Mouse (Mus musculus) forebrain, embryonic 11.5 days (tissue): Measurements from ENCODE around the gene Gnptab. TPM values are rescaled to one million over a fixed set of nuclear protein-coding genes. Genes with fewer than 3 reads are reported as not detected.

Source experiments
- ATAC-seq: fragments of 200-750 bp; cut with Nextera tagmentation; replicated peaks from 2 replicates; pipeline ENCODE4 v1.8.0; 2017; ENCODE audit warnings: moderate TSS enrichment; ENCODE audit not compliant: low FRiP score
- DNase-seq: peaks from one replicate; pipeline ENCODE4 v3.0.0-alpha.2; 2017; ENCODE audit warnings: low spot score
- H3K27ac ChIP-seq: fragments of 300-500 bp; sonication (generic); 2 replicates; pipeline ENCODE4 v1.5.1; 2014; ENCODE audit warnings: low read depth, low read length
- H3K27me3 ChIP-seq: fragments of 300-500 bp; sonication (generic); 2 replicates; pipeline ENCODE4 v1.6.1; 2014; ENCODE audit warnings: mild to moderate bottlenecking, low read length, mixed read lengths; ENCODE audit not compliant: control insufficient read depth, insufficient read depth
- H3K36me3 ChIP-seq: fragments of 300-500 bp; sonication (generic); 2 replicates; pipeline ENCODE4 v1.6.1; 2014; ENCODE audit warnings: mild to moderate bottlenecking, low read length, moderate library complexity, mixed read lengths; ENCODE audit not compliant: control insufficient read depth, insufficient read depth
- H3K4me1 ChIP-seq: fragments of 300-500 bp; sonication (generic); replicated peaks from 2 replicates; pipeline ENCODE4 v1.6.1; 2014; ENCODE audit warnings: low read length, mixed read lengths; ENCODE audit not compliant: control insufficient read depth, insufficient read depth
- H3K4me2 ChIP-seq: fragments of 300-500 bp; sonication (generic); 2 replicates; pipeline ENCODE4 v1.6.1; 2014; ENCODE audit warnings: low read depth, mild to moderate bottlenecking, low read length, moderate library complexity, mixed read lengths; ENCODE audit not compliant: severe bottlenecking
- H3K4me3 ChIP-seq: fragments of 300-500 bp; sonication (generic); 2 replicates; pipeline ENCODE4 v1.5.1; 2014; ENCODE audit warnings: low read depth, low read length
- H3K9ac ChIP-seq: fragments of 300-500 bp; sonication (generic); 2 replicates; pipeline ENCODE4 v1.6.1; 2014; ENCODE audit warnings: low read length
- H3K9me3 ChIP-seq: fragments of 300-500 bp; sonication (generic); 2 replicates; pipeline ENCODE4 v1.6.1; 2016; ENCODE audit warnings: low read length, mixed read lengths; ENCODE audit not compliant: control insufficient read depth
- WGBS: fragments of 180-500 bp; shearing (Covaris S2); extraction: QIAGEN DNeasy Blood & Tissue Kit; methylation state at CpG from one replicate; pipeline ENCODE4 v1.1.7; 2014; 5-methylcytosine and 5-hydroxymethylcytosine counted together
- polyA plus RNA-seq: library from polyadenylated mRNA; unstranded; fragments of >200 nt; fragmentation: Nextera tagmentation; extraction: Ambion mirVana; gene quantifications from 2 replicates; pipeline ENCODE4 v1.2.1, GENCODE M21; 2014

Gene Gnptab
- polyA plus RNA-seq, result 11.8 and 12.8 TPM in 2 replicates

DNA sequence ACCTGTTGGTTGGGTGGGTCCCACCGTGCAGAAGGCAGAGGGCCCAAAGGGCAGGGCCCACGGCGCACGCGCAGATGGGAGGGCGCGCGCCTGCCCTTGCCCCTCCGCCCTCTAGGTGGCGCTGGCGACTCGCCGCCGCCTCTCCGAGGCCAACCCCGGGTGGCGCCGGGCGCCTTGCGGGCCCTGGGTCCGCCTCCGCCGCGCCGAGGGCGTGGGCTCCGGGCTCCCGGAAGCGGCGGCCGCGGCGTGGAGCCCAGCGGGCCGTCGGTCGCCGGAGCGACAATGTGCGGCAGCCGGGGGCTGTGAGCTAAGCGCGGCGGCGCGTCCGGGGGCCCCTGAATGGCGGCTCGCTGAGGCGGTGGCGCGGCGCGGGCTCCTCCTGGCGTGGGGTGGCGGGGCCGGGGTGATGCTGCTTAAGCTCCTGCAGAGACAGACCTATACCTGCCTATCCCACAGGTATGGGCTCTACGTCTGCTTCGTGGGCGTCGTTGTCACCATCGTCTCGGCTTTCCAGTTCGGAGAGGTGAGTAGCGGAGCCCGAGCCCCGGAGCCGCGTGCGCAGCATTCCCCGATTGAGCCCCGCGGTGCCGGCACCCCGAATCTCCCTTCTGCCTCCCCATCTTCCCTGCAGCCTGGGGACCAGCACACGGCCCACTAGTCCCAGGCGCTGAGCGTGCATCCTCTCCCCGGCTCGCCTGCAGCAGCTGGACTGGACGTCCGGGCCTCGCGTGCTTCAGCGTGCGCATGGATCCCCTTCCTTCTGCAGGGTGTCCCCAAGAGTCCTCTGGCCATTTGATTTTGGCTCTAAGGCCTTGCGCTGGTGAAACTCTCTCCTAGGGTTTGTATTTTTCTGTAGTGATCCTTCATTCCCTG is at the start of gene Gnptab, which contains the start of gene Dram1:
Gene Gnptab, plus strand, starts transcription at position 120 of the 873 bp plus-strand sequence.
Gene Dram1, minus strand, starts transcription at position 68 of the 873 bp plus-strand sequence.
- no peak within 1 kb of the TSS for H3K27ac ChIP-seq
- H3K36me3 ChIP-seq, result no peaks in the 10 kb centered on the region
- ATAC-seq (peak; percentile 90), DNase-seq (peak; percentile 93)
- peak within 1 kb of the TSS; percentile 62 for H3K9ac ChIP-seq
- H3K4me2 ChIP-seq, result peak within 1 kb of the TSS; percentile 94
- no peaks in the 10 kb centered on the region for H3K9me3 ChIP-seq
- peak within 1 kb of the TSS; percentile 58 for H3K4me3 ChIP-seq
- no peaks in the 10 kb centered on the region for H3K27me3 ChIP-seq
- H3K4me1 ChIP-seq, result no peaks in the 10 kb centered on the region
- under 1% methylated on average over 86 of the region's 87 CpGs for WGBS

DNA sequence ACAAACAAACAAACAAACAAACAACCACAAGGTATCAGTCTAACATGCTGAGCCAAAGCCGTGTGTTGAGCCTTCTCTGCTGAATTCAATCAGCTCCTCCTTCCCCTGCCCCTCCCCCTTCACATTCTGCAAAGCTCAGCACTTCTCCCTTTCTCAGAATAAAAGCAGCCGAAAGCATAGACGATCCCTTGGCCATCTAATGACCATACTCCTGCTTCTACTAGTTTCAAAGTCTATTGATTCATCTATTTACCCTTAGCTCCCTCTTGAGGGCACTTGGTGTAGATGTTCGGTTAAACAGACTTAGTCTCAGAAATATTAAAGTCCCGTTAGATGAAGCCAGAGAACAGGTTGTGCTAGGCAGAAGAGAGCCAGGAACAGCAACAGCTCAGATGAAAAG is 48.2 kb upstream of the Gnptab start:
- 40% methylated on average over 5 of the region's 5 CpGs for WGBS

DNA sequence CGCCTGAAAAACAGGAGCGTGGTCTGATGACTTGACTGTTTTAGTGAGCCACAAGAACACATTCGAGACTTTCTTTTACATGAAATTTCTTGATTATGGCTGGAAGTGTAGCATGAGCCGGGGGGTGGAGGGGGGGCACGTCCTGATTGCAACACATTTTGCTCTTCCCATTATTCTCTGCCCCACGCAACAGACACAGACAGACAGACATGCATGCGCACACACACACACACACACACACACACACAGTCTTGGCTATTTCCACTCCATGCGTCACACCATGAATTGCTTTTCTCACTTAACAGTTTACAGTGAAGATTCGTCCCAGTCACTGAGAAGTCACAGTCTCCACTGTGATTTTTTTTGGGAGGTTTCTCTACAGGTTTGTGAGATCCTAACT is 38.3 kb upstream of the Gnptab start:
- no peak overlapping the region for H3K4me2 ChIP-seq
- WGBS, result 92% methylated on average over 9 of the region's 9 CpGs

More for the DNA sequence above, 48.2 kb upstream of the Gnptab start:
- Histone ChIP-seq H3K9ac (no peak overlapping the region), H3K4me2 (no peak overlapping the region), H3K4me3 (no peak overlapping the region), H3K27ac (no peak overlapping the region), H3K9me3 (no peaks in the 10 kb centered on the region), H3K4me1 (no peaks in the 10 kb centered on the region), H3K36me3 (no peaks in the 10 kb centered on the region), H3K27me3 (no peaks in the 10 kb centered on the region)
- ATAC-seq (no peak), DNase-seq (no peak)

DNA sequence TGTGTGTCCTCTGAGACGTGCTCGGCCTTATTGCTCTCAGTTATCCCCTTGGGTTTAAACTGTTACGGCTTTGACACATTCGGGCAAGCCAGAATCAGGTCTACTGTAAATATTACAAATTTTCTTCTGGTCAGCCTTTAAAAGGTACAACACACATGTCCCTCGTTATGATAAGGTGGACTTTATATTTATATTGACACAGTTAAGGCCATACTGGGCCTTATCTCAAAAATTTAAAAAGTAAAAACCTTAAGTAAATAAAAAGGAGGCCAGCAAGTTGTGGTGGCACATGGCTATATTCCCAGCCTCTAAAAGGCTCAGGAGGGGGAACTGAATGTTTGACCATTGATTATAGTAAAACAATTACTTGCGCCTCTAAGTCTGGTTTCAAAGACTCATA is 37.6 kb upstream of the Gnptab start:
- H3K4me1 ChIP-seq, result no peaks in the 10 kb centered on the region
- DNase-seq (no peak), ATAC-seq (no peak)
- H3K9me3 ChIP-seq, result no peaks in the 10 kb centered on the region
- no peak overlapping the region for H3K9ac ChIP-seq
- H3K4me3 ChIP-seq, result no peak overlapping the region
- H3K36me3 ChIP-seq, result no peaks in the 10 kb centered on the region
- 91% methylated on average over 6 of the region's 6 CpGs for WGBS
- no peak overlapping the region for H3K4me2 ChIP-seq
- no peaks in the 10 kb centered on the region for H3K27me3 ChIP-seq
- no peak overlapping the region for H3K27ac ChIP-seq

More for the DNA sequence above, 38.3 kb upstream of the Gnptab start:
- DNase-seq (no peak), ATAC-seq (no peak)
- Histone ChIP-seq H3K4me3 (no peak overlapping the region), H3K36me3 (no peaks in the 10 kb centered on the region), H3K27me3 (no peaks in the 10 kb centered on the region), H3K9me3 (no peaks in the 10 kb centered on the region), H3K27ac (no peak overlapping the region), H3K4me1 (no peaks in the 10 kb centered on the region), H3K9ac (no peak overlapping the region)

DNA sequence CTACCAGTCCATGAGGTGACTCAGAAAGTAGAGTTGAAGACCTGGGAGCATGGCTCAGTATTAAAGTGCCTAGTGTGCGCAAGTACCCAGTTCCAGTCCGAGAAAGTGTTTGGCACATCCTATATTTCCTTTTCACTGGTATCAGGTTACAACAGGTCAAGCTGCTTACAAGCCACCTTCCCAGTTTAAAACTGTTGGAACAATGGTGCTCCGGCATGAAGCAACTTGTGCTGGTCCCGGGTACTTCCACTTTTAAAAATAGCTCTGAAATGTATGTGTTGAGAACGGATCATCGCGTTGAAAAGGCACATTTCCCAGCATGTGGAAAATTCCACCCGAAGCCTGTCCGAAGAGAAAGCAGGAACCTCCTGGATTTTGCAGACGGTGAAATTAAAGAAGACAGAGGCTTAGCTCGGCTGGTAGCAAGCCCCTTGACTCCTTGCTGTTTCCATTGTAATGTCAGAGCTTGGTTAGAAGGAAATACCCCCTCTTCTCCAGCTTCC is 33.0 kb upstream of the Gnptab start:
- no peaks in the 10 kb centered on the region for H3K9me3 ChIP-seq
- H3K36me3 ChIP-seq, result no peaks in the 10 kb centered on the region
- no peak overlapping the region for H3K4me2 ChIP-seq
- H3K4me3 ChIP-seq, result no peak overlapping the region
- no peak for ATAC-seq
- 57% methylated on average over 11 of the region's 11 CpGs for WGBS
- no peak for DNase-seq
- H3K27ac ChIP-seq, result no peak overlapping the region
- no peaks in the 10 kb centered on the region for H3K4me1 ChIP-seq
- H3K27me3 ChIP-seq, result no peaks in the 10 kb centered on the region
- H3K9ac ChIP-seq, result no peak overlapping the region

DNA sequence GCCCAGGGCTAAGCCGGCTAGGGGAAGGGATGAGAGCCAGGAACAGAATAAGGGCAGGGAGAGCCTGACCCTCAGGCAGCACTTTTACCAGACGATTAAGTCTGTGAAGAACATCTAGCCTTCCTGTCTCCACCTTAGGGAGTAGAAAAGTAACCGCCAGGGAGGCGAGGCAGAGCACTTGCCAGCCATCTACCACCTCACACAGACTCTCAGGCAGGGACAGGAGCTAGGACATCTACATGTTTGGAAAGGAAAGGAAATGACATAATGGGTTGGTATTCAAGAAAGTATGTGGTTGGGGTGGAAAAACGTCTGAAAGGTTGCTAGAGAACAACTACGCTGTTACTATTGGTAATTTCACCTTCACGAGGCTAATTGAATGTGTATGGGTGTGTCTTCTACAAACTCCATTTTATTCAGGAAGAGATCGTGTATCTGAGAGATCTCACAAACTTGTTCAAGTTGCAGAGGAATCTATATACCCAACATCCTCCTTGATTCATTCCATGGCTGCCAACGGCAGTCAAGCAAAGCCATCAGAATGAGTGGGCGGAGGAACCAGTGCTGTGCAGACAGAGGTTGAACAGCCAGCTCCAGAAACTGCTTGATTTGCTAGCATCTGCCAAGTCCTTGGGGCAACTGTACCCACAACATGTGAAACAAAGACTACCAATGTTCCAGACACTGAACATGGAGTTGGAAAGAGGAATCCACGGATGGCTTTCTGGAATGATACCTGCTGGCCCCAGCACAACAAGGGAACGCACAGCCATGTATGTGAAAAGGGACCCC is 32.3 kb upstream of the Gnptab start:
- WGBS, result 80% methylated on average over 12 of the region's 12 CpGs
- Histone ChIP-seq H3K36me3 (no peaks in the 10 kb centered on the region), H3K4me2 (no peak overlapping the region), H3K27ac (no peak overlapping the region), H3K4me1 (no peaks in the 10 kb centered on the region), H3K9me3 (no peaks in the 10 kb centered on the region), H3K9ac (no peak overlapping the region), H3K27me3 (no peaks in the 10 kb centered on the region), H3K4me3 (no peak overlapping the region)
- ATAC-seq (no peak), DNase-seq (no peak)

DNA sequence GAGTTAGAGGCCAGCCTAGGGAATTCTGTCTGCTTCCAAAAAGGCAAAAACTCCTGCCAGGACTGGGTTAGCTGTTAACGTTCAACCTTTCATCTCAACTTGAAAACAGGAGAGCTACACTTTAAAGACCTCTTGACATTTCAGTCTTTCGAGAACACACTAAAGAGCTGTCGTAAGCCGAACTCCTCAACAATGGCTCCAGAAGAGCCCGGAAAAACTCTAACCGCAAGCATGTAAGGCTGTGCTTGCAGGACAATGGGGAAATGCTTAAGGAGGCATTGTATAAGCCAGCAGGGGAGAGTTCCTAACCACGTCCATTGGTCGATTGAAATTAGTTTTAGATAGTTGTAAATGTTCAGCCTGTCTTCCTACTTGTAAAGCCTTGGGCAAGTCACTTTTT is 29.1 kb upstream of the Gnptab start:
- no peaks in the 10 kb centered on the region for H3K4me1 ChIP-seq
- H3K27ac ChIP-seq, result no peak overlapping the region
- H3K4me2 ChIP-seq, result no peak overlapping the region
- 8% methylated on average over 8 of the region's 8 CpGs for WGBS
- DNase-seq, result no peak
- no peaks in the 10 kb centered on the region for H3K27me3 ChIP-seq
- H3K4me3 ChIP-seq, result no peak overlapping the region
- H3K36me3 ChIP-seq, result no peaks in the 10 kb centered on the region
- H3K9me3 ChIP-seq, result no peaks in the 10 kb centered on the region
- no peak overlapping the region for H3K9ac ChIP-seq
- ATAC-seq, result no peak

DNA sequence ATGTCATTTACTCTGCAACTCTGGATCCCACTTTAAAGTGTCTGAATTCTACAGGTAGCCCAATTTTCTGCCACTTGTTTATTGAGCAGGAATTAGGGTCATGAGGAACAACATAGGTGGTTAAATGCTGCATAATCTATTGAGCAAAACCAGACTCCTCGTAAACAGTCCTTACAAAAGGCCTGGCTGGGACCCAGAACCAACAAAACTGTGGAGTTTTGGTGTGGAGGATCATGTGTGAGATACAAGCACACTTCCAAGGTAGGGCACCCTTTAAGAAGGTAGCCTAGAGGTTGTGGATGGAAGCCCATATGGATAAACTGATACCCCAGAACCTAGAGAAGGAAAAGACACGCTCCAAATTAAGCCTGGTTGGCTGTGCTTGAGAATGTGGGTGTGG is 28.2 kb upstream of the Gnptab start:
- Histone ChIP-seq H3K27ac (no peak overlapping the region), H3K9me3 (no peaks in the 10 kb centered on the region), H3K4me1 (no peaks in the 10 kb centered on the region), H3K4me2 (no peak overlapping the region), H3K36me3 (no peaks in the 10 kb centered on the region), H3K4me3 (no peak overlapping the region), H3K27me3 (no peaks in the 10 kb centered on the region), H3K9ac (no peak overlapping the region)
- no peak for ATAC-seq
- DNase-seq, result no peak
- WGBS, result 62% methylated on average over 2 of the region's 2 CpGs
